Mouse (Mus musculus) liver, adult 2 months (tissue): ENCODE results near the gene Tcl1.

Experiments
- CTCF ChIP-seq: fragments of 200-500 bp; IDR thresholded peaks from 2 replicates; pipeline ENCODE4 v1.5.1; 2011; ENCODE audit warnings: low read depth, low read length, control low read depth
- POLR2A ChIP-seq: fragments of 200-500 bp; IDR thresholded peaks from 2 replicates; pipeline ENCODE4 v1.6.1; 2011; ENCODE audit warnings: low read length, control low read depth; ENCODE audit not compliant: insufficient read depth; ENCODE audit errors: extremely low read depth

- TF ChIP-seq POLR2A: no peak
- TF ChIP-seq CTCF: no peak
Measured at GRCm38 (mm10) chr12:105234362-105234761, 11.8 kb upstream of the Tcl1 start.
